Mouse (Mus musculus): ENCODE measurements around the gene Ppm1f. TPM values are rescaled to one million over a fixed set of nuclear protein-coding genes. Genes with fewer than 3 reads are reported as not detected.
"Not testable (repeated sequence)": the region's sequence is repeated elsewhere in the genome, so short reads cannot be mapped to it uniquely, and the experiment has no call there.

The Ppm1f gene
- 16.4 and 16.9 TPM in 2 replicates for polyA plus RNA-seq (2015; fragmentation: Nextera tagmentation; extraction: Ambion mirVana)

- H3K27ac ChIP-seq: peak within 1 kb of the TSS; percentile 56; the same call in 1 of the 2 replicates
- H3K4me3 ChIP-seq (replicated peaks): peak within 1 kb of the TSS; percentile 62
- peak within 1 kb of the TSS; percentile 78 for H3K4me2 ChIP-seq (replicated peaks)
- peak within 1 kb of the TSS; percentile 68 for H3K9ac ChIP-seq
- H3K27me3 ChIP-seq (replicated peaks): no peaks in the 10 kb centered on the region
- peak; percentile 95 for ATAC-seq
- under 1% methylated on average over 29 of the region's 29 CpGs for WGBS
- peaks cover 17% of the 10 kb centered on the region for H3K4me1 ChIP-seq (replicated peaks)
- H3K36me3 ChIP-seq: peaks cover 12% of the 10 kb centered on the region
- H3K9me3 ChIP-seq: no peaks in the 10 kb centered on the region
Observed at GRCm38 (mm10) chr16:16896382-16897055, at the start of gene Ppm1f. Gene Ppm1f (plus strand): TSS chr16:16896469.

DNA sequence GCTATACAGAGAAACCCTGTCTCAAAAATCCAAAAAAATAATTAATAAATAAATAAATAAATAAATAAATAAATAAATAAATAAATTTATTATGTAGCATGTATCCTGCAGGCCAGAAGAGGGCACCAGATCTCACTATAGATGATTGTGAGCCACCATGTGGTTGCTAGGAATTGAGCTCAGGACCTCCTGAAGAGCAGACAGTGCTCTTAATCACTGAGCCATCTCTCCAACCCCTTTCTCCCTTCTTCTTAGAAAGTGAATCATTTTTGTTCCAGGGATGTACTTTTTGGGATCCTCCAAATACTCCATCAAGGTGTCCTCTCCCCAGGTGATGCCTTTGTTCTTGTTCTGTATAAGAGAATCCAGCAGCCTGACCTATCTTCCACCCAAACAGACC, 47.1 kb upstream of the Ppm1f start:
- Histone ChIP-seq H3K9ac (no peak overlapping the region), H3K27me3 (replicated peaks) (no peaks in the 10 kb centered on the region), H3K27ac (no peak overlapping the region), H3K9me3 (no peaks in the 10 kb centered on the region), H3K4me3 (replicated peaks) (no peak overlapping the region), H3K4me2 (replicated peaks) (no peak overlapping the region), H3K4me1 (replicated peaks) (no peaks in the 10 kb centered on the region), H3K36me3 (no peaks in the 10 kb centered on the region)
- no peak for ATAC-seq

- H3K27me3 ChIP-seq (replicated peaks): no peaks in the 10 kb centered on the region
- no peaks in the 10 kb centered on the region for H3K4me1 ChIP-seq (replicated peaks)
- H3K9me3 ChIP-seq: no peaks in the 10 kb centered on the region
- no peak overlapping the region for H3K27ac ChIP-seq
- no peak overlapping the region for H3K4me3 ChIP-seq (replicated peaks)
- ATAC-seq: no peak
- no peaks in the 10 kb centered on the region for H3K36me3 ChIP-seq
- 88% methylated on average over 3 of the region's 3 CpGs for WGBS
- no peak overlapping the region for H3K9ac ChIP-seq
- no peak overlapping the region for H3K4me2 ChIP-seq (replicated peaks)
Observed at GRCm38 (mm10) chr16:16852411-16852810, 43.9 kb upstream of the Ppm1f start.

DNA sequence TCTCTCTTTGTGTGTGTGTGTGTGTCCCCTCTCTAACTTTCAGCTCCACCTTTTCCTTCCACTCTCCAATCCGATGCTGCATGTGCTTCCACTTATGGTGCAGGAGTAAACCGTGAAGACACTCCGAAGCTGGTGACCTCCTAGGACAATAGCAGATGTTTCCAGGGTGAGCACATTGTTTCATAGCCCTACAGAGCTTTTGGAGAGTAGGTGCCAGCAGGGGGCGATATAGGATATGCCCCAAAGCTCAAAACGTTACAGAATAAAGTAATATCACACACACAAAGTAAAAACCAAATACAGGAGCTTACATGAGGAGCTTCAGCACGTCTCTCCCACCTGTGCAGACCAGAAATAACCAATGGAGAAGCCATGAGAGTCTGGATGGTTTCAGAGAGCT, 41.4 kb upstream of the Ppm1f start:
- no peak overlapping the region for H3K27ac ChIP-seq
- H3K4me2 ChIP-seq (replicated peaks): no peak overlapping the region
- no peaks in the 10 kb centered on the region for H3K36me3 ChIP-seq
- no peaks in the 10 kb centered on the region for H3K27me3 ChIP-seq (replicated peaks)
- H3K9ac ChIP-seq: no peak overlapping the region
- no peak for ATAC-seq
- H3K4me1 ChIP-seq (replicated peaks): no peaks in the 10 kb centered on the region
- WGBS: 25% methylated on average over 6 of the region's 6 CpGs
- no peaks in the 10 kb centered on the region for H3K9me3 ChIP-seq
- no peak overlapping the region for H3K4me3 ChIP-seq (replicated peaks)

- no peaks in the 10 kb centered on the region for H3K27me3 ChIP-seq (replicated peaks)
- ATAC-seq: no peak
- no peaks in the 10 kb centered on the region for H3K36me3 ChIP-seq
- no peaks in the 10 kb centered on the region for H3K4me1 ChIP-seq (replicated peaks)
- no peak overlapping the region for H3K27ac ChIP-seq
- H3K9ac ChIP-seq: no peak overlapping the region
- H3K4me3 ChIP-seq (replicated peaks): no peak overlapping the region
- H3K9me3 ChIP-seq: no peaks in the 10 kb centered on the region
- 96% methylated on average over 1 of the region's 1 CpGs for WGBS
- H3K4me2 ChIP-seq (replicated peaks): no peak overlapping the region
Observed at GRCm38 (mm10) chr16:16855541-16855940, 40.7 kb upstream of the Ppm1f start.

DNA sequence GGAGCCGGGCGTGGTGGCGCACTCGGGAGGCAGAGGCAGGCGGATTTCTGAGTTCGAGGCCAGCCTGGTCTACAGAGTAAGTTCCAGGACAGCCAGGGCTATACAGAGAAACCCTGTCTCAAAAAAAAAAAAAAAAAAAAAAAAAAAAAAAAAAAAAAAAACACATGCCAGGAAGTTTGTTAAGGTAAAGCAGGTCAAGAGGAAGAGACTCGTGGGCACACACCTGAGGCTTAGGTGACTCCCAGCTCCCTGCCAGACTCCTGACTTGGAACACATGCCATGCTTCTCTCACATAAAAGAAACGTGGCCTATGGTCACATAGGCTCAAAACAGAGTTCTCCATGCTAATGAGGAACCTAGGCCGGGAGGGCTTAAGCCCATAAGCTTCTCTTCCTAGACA, 40.2 kb upstream of the Ppm1f start:
- ATAC-seq; H3K4me2 ChIP-seq (replicated peaks); H3K27me3 ChIP-seq (replicated peaks); H3K9me3 ChIP-seq; H3K36me3 ChIP-seq; H3K27ac ChIP-seq; H3K4me3 ChIP-seq (replicated peaks); H3K9ac ChIP-seq; H3K4me1 ChIP-seq (replicated peaks): not testable (repeated sequence)
- WGBS: 85% methylated on average over 9 of the region's 9 CpGs

- no peaks in the 10 kb centered on the region for H3K27me3 ChIP-seq (replicated peaks)
- H3K36me3 ChIP-seq: no peaks in the 10 kb centered on the region
- no peaks in the 10 kb centered on the region for H3K9me3 ChIP-seq
- H3K4me2 ChIP-seq (replicated peaks): no peak overlapping the region
- 74% methylated on average over 13 of the region's 13 CpGs for WGBS
- no peak overlapping the region for H3K27ac ChIP-seq
- no peak overlapping the region for H3K9ac ChIP-seq
- ATAC-seq: no peak
- H3K4me3 ChIP-seq (replicated peaks): no peak overlapping the region
- H3K4me1 ChIP-seq (replicated peaks): no peaks in the 10 kb centered on the region
Observed at GRCm38 (mm10) chr16:16856731-16857476, 39.4 kb upstream of the Ppm1f start.

GRCm38 (mm10) chr16:16862288-16862687, 34.0 kb upstream of the Ppm1f start:
- Histone ChIP-seq H3K4me1 (replicated peaks) (no peaks in the 10 kb centered on the region), H3K36me3 (no peaks in the 10 kb centered on the region), H3K9me3 (no peaks in the 10 kb centered on the region), H3K4me2 (replicated peaks) (no peak overlapping the region), H3K27me3 (replicated peaks) (no peaks in the 10 kb centered on the region), H3K9ac (no peak overlapping the region), H3K27ac (no peak overlapping the region), H3K4me3 (replicated peaks) (no peak overlapping the region)
- 78% methylated on average over 3 of the region's 3 CpGs for WGBS
- ATAC-seq: no peak

GRCm38 (mm10) chr16:16863978-16864377, 32.3 kb upstream of the Ppm1f start, which contains the start of gene Igll1:
Gene Igll1 (minus strand): TSS chr16:16863985.
- H3K4me1 ChIP-seq (replicated peaks): no peaks in the 10 kb centered on the region
- WGBS: 72% methylated on average over 2 of the region's 2 CpGs

DNA sequence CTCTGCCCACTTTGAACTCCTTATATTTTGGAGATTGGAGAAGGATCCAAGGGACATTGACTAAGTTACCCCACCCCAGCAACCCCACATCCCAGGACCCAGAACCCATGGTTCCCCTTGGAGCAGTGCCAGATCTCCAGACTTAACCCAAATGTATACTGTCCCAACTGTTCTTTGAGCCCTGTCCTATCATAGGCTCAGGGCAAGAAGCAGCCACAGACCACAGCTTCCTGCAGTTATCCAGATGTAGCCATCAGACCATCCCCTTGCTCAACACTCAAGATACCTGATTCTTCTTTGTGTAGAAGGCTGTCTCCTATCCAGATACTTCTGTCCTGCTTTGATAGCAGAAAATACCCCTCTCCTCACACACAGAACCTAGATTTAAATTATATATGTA, 31.1 kb upstream of the Ppm1f start:
- Histone ChIP-seq H3K4me2 (replicated peaks) (no peak overlapping the region), H3K27me3 (replicated peaks) (no peaks in the 10 kb centered on the region), H3K9ac (no peak overlapping the region), H3K36me3 (no peaks in the 10 kb centered on the region), H3K4me3 (replicated peaks) (no peak overlapping the region), H3K4me1 (replicated peaks) (no peaks in the 10 kb centered on the region), H3K9me3 (no peaks in the 10 kb centered on the region), H3K27ac (no peak overlapping the region)
- ATAC-seq: no peak

More at GRCm38 (mm10) chr16:16863978-16864377, 32.3 kb upstream of the Ppm1f start, which contains the start of gene Igll1:
- H3K27ac ChIP-seq: no peak within 1 kb of the TSS
- H3K4me2 ChIP-seq (replicated peaks): no peak within 1 kb of the TSS
- H3K4me3 ChIP-seq (replicated peaks): no peak within 1 kb of the TSS
- H3K27me3 ChIP-seq (replicated peaks): no peaks in the 10 kb centered on the region
- no peaks in the 10 kb centered on the region for H3K9me3 ChIP-seq
- no peak within 1 kb of the TSS for H3K9ac ChIP-seq
- ATAC-seq: no peak
- H3K36me3 ChIP-seq: no peaks in the 10 kb centered on the region

GRCm38 (mm10) chr16:16865696-16866561, 30.3 kb upstream of the Ppm1f start:
- Histone ChIP-seq H3K36me3 (no peaks in the 10 kb centered on the region), H3K27ac (no peak overlapping the region), H3K4me1 (replicated peaks) (no peaks in the 10 kb centered on the region), H3K27me3 (replicated peaks) (no peaks in the 10 kb centered on the region), H3K4me2 (replicated peaks) (no peak overlapping the region), H3K4me3 (replicated peaks) (no peak overlapping the region), H3K9me3 (no peaks in the 10 kb centered on the region), H3K9ac (no peak overlapping the region)
- ATAC-seq: no peak
- 50% methylated on average over 4 of the region's 5 CpGs for WGBS

GRCm38 (mm10) chr16:16870241-16870616, 26.0 kb upstream of the Ppm1f start:
- H3K9me3 ChIP-seq: no peaks in the 10 kb centered on the region
- peak overlapping the region; percentile 72 for H3K4me3 ChIP-seq (replicated peaks)
- peak overlapping the region; percentile 58 for H3K4me2 ChIP-seq (replicated peaks)
- peak overlapping the region; percentile 96 for H3K27ac ChIP-seq
- no peaks in the 10 kb centered on the region; the same call in 1 of the 2 replicates for H3K4me1 ChIP-seq (replicated peaks)
- 37% methylated on average over 7 of the region's 7 CpGs for WGBS
- H3K36me3 ChIP-seq: peaks cover 4% of the 10 kb centered on the region; the same call in 1 of the 2 replicates
- no peaks in the 10 kb centered on the region for H3K27me3 ChIP-seq (replicated peaks)
- peak; percentile 58 for ATAC-seq
- 0 out of 2 replicates have a peak overlapping the region, but pooled peaks have one; percentile 86 for H3K9ac ChIP-seq
